Mouse (Mus musculus) effector memory CD4-positive, alpha-beta T cell, adult 5 months (primary cell): ENCODE data around the gene Wfdc17. TPM values are rescaled to one million over a fixed set of nuclear protein-coding genes. Genes with fewer than 3 reads are reported as not detected.

Source experiments
- polyA plus RNA-seq: library from polyadenylated mRNA; unstranded; fragments of 100-300 nt; shearing (Covaris generic); gene quantifications from one replicate; pipeline ENCODE4 v1.2.1, GENCODE M21; 2017

Wfdc17 gene
- polyA plus RNA-seq: not detected

GRCm38 (mm10) chr11:83703705-83704104, at the start of gene Wfdc17:
Gene Wfdc17, plus strand, starts transcription at chr11:83703991.

GRCm38 (mm10) chr11:83662204-83662603, 41.6 kb upstream of the Wfdc17 start, which contains the start of gene Ccl4:
Gene Ccl4, plus strand, starts transcription at chr11:83662584.

GRCm38 (mm10) chr11:83708715-83709114, 4.9 kb downstream of the Wfdc17 start, which contains the start of gene Wfdc18:
Gene Wfdc18, plus strand, starts transcription at chr11:83709015.

DNA sequence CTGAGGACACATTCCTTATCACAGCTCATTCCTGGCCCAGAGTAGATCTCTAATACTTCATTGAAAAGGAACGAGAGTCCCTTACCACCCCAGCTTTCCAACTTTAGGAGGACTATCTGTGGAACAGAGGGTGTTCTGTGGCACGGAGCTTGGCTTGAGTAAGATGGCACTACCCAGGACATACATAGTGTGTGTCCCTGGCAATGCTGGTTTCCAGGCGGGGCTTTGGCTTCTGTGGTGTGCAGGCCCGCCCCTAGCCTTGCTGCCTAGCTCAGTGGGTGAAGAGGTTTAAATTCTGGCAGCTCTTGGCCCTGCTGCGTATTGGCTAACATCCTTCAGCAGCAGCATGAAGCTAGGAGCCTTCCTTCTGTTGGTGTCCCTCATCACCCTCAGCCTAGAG, 42.9 kb downstream of the Wfdc17 start, which contains the start of gene Wfdc21:
Wfdc21 (plus strand) TSS at position 260 of the 400 bp plus-strand sequence.

GRCm38 (mm10) chr11:83753581-83754181, 49.9 kb downstream of the Wfdc17 start, which contains the start of gene Heatr6:
Gene Heatr6, plus strand, starts transcription at chr11:83753696.

Other genes starting within 250 kb of the Wfdc17 start
- gene Mmp28, start 240.9 kb upstream of the Wfdc17 start, polyA plus RNA-seq: not detected
- 24.6 TPM for gene Taf15, start 230.9 kb upstream of the Wfdc17 start, polyA plus RNA-seq
- gene Heatr9, start 181.8 kb upstream of the Wfdc17 start, polyA plus RNA-seq: 1.2 TPM
- gene Ccl5, start 173.5 kb upstream of the Wfdc17 start, polyA plus RNA-seq: 1,423 TPM
- 0.34 TPM for gene Ccl9, start 125.4 kb upstream of the Wfdc17 start, polyA plus RNA-seq
- gene Ccl6, start 110.9 kb upstream of the Wfdc17 start, polyA plus RNA-seq: 0.50 TPM
- not detected for gene Rpl9-ps1, start 58.4 kb upstream of the Wfdc17 start, polyA plus RNA-seq
- 25.2 TPM for gene Ccl3, start 54.6 kb upstream of the Wfdc17 start, polyA plus RNA-seq
- 91.7 TPM for gene Ccl4, start 41.4 kb upstream of the Wfdc17 start, polyA plus RNA-seq
- gene Wfdc18, start 5.0 kb downstream of the Wfdc17 start, polyA plus RNA-seq: not detected
- not detected for gene Wfdc21, start 42.9 kb downstream of the Wfdc17 start, polyA plus RNA-seq
- 27.3 TPM for gene Heatr6, start 49.7 kb downstream of the Wfdc17 start, polyA plus RNA-seq
- 0.15 TPM for gene Hnf1b, start 146.1 kb downstream of the Wfdc17 start, polyA plus RNA-seq
- gene Ddx52, start 238.1 kb downstream of the Wfdc17 start, polyA plus RNA-seq: 47.9 TPM